Mouse (Mus musculus) kidney, adult 2 months (tissue): ENCODE measurements around the gene Cables2. TPM values are rescaled to one million over a fixed set of nuclear protein-coding genes. Genes with fewer than 3 reads are reported as not detected.
A peak's percentile ranks its signal among the peaks of the same experiment; 100 is the strongest.

Experiments used
- DNase-seq: peaks from one replicate; pipeline ENCODE4 v3.0.0; 2021
- H3K27ac ChIP-seq: fragments of 200-500 bp; 2 replicates; pipeline ENCODE4 v1.5.1; 2012; ENCODE audit warnings: low read depth, low read length, control low read depth, inconsistent platforms; ENCODE audit not compliant: insufficient read depth
- H3K27me3 ChIP-seq: fragments of 200-500 bp; replicated peaks from 2 replicates; pipeline ENCODE4 v1.6.1; 2012; ENCODE audit warnings: mild to moderate bottlenecking, moderate library complexity, low read length, inconsistent platforms; ENCODE audit not compliant: control insufficient read depth, insufficient read depth
- H3K36me3 ChIP-seq: fragments of 200-500 bp; 2 replicates; pipeline ENCODE4 v1.6.1; 2012; ENCODE audit warnings: mild to moderate bottlenecking, moderate library complexity, low read length, inconsistent platforms; ENCODE audit not compliant: control insufficient read depth, insufficient read depth
- H3K4me1 ChIP-seq: fragments of 200-500 bp; 2 replicates; pipeline ENCODE4 v1.6.1; 2011; ENCODE audit warnings: low read length; ENCODE audit not compliant: control insufficient read depth, insufficient read depth
- H3K4me3 ChIP-seq: fragments of 200-500 bp; 2 replicates; pipeline ENCODE4 v1.5.1; 2011; ENCODE audit warnings: mild to moderate bottlenecking, low read depth, low read length, control low read depth; ENCODE audit not compliant: insufficient read depth
- CTCF ChIP-seq: fragments of 200-500 bp; conservative IDR thresholded peaks from 2 replicates; pipeline ENCODE4 v1.5.1; 2011; ENCODE audit warnings: low read depth, mild to moderate bottlenecking, control low read depth, low read length, moderate library complexity, mixed read lengths; ENCODE audit not compliant: insufficient read depth, insufficient read length
- POLR2A ChIP-seq: fragments of 200-500 bp; IDR thresholded peaks from one replicate; pipeline ENCODE4 v1.6.1; 2011; ENCODE audit warnings: low read depth, low read length, control low read depth
- WGBS: fragments of 180-500 bp; shearing (Covaris S2); methylation state at CpG from one replicate; pipeline ENCODE4 v1.1.7; 2018; 5-methylcytosine and 5-hydroxymethylcytosine counted together
- polyA plus RNA-seq: library from polyadenylated mRNA; depleted of rRNA; stranded (reverse); fragments of >200 nt; gene quantifications from 2 replicates; pipeline ENCODE4 v1.2.3, GENCODE M21; 2012

Gene Cables2
- polyA plus RNA-seq, 1 experiment: 18.2 TPM

- no peaks in the 10 kb centered on the region for H3K36me3 ChIP-seq
- H3K4me1 ChIP-seq: no peaks in the 10 kb centered on the region
- TF ChIP-seq POLR2A (no peak), CTCF (no peak)
- H3K4me3 ChIP-seq: no peak overlapping the region
- H3K27ac ChIP-seq: no peak overlapping the region
- no peaks in the 10 kb centered on the region for H3K27me3 ChIP-seq
- WGBS: 71% methylated on average over 2 of the region's 2 CpGs
- no peak for DNase-seq
These were observed 27.0 kb upstream of the Cables2 start for GRCm38 (mm10) chr2:180300252-180300651.

GRCm38 (mm10) chr2:180292906-180293305 lies 19.6 kb upstream of the Cables2 start:
- H3K4me3 ChIP-seq: no peak overlapping the region
- TF ChIP-seq CTCF (no peak), POLR2A (no peak)
- 69% methylated on average over 8 of the region's 8 CpGs for WGBS
- H3K27ac ChIP-seq: no peak overlapping the region
- no peaks in the 10 kb centered on the region for H3K27me3 ChIP-seq
- H3K36me3 ChIP-seq: no peaks in the 10 kb centered on the region
- H3K4me1 ChIP-seq: no peaks in the 10 kb centered on the region
- no peak for DNase-seq

DNA sequence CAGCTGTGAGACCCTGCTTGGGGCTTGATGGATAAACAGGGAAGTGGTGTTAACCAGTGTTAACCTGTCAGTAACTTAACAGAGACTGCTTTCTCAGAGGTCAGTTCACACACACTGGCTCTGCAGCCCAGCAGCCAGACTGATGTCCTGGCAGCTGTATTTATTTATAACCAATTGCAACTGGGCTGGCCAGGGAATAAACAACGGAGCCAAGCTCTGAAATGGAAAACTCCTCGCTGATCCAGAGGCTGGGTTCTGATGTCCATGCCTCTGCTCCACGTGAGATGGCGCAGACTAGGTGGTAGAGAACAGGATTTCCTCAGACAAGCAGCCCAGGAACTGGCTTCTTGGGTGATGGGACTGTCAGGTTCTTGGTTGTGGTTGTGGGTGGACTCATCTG lies 18.7 kb upstream of the Cables2 start:
- Histone ChIP-seq H3K27me3 (no peaks in the 10 kb centered on the region), H3K4me3 (no peak overlapping the region), H3K27ac (no peak overlapping the region), H3K36me3 (no peaks in the 10 kb centered on the region), H3K4me1 (no peaks in the 10 kb centered on the region)
- DNase-seq: no peak
- TF ChIP-seq POLR2A: no peak
- 47% methylated on average over 4 of the region's 4 CpGs for WGBS

DNA sequence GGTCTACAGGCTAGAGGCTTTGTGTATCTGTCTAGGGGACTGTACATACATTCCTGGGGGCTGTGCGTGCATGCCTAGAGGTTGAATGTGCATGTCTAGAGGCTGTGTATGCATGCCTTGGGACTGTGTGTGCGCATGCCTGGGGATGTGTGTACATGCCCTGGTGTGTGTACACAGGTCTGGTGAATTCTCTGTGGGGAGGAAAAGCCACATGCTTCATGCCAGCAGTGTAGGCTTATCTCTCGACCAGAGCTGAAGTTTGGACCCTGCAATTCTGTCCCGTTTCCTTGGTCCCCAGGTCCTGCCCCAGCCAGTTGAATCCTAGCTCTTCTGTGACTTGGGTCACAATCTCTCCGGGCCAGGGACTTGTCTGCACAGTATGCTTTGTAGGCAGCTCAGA lies 18.3 kb upstream of the Cables2 start:
- Histone ChIP-seq H3K4me1 (no peaks in the 10 kb centered on the region), H3K27ac (no peak overlapping the region), H3K27me3 (no peaks in the 10 kb centered on the region), H3K36me3 (no peaks in the 10 kb centered on the region), H3K4me3 (no peak overlapping the region)
- WGBS: 66% methylated on average over 5 of the region's 5 CpGs
- DNase-seq: no peak
- no peak for TF ChIP-seq CTCF
- TF ChIP-seq POLR2A: no peak

DNA sequence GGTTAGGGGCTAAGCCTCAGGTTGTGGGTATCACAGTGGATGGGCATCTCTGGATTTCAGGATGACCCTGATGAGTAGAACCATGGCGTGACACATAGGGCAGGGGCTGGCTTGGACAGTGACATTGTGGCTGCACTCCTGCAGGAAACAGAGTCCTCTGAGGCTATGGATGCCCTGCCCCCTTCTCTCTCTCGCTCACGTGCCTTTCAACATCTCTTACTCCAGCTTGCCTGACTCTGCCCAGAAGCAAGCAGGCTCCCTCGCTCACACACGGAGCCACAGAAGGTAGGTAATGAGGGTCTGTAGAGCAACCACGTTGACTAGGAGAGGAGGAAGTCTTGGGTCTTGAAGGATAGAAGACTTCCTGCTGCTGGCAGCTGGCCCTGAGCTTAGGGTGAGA lies 17.2 kb upstream of the Cables2 start:
- Histone ChIP-seq H3K4me1 (no peaks in the 10 kb centered on the region), H3K36me3 (no peaks in the 10 kb centered on the region), H3K27ac (no peak overlapping the region), H3K27me3 (no peaks in the 10 kb centered on the region), H3K4me3 (no peak overlapping the region)
- WGBS: 55% methylated on average over 6 of the region's 6 CpGs
- TF ChIP-seq POLR2A (no peak), CTCF (no peak)
- no peak for DNase-seq

- TF ChIP-seq CTCF: no peak
- TF ChIP-seq POLR2A: no peak
- peak; percentile 76 for DNase-seq
- Histone ChIP-seq H3K36me3 (no peaks in the 10 kb centered on the region), H3K27me3 (no peaks in the 10 kb centered on the region), H3K4me1 (no peaks in the 10 kb centered on the region), H3K4me3 (no peak within 1 kb of the TSS), H3K27ac (peak within 1 kb of the TSS; percentile 69)
- WGBS: 44% methylated on average over 16 of the region's 16 CpGs
These were observed 16.3 kb upstream of the Cables2 start, which contains the start of gene Rbbp8nl for GRCm38 (mm10) chr2:180289440-180290108. Gene Rbbp8nl (minus strand): TSS chr2:180289879.

GRCm38 (mm10) chr2:180288966-180289365 lies 15.7 kb upstream of the Cables2 start:
- peak overlapping the region; percentile 56 for H3K27ac ChIP-seq
- WGBS: 51% methylated on average over 11 of the region's 11 CpGs
- TF ChIP-seq POLR2A: no peak
- TF ChIP-seq CTCF: no peak

DNA sequence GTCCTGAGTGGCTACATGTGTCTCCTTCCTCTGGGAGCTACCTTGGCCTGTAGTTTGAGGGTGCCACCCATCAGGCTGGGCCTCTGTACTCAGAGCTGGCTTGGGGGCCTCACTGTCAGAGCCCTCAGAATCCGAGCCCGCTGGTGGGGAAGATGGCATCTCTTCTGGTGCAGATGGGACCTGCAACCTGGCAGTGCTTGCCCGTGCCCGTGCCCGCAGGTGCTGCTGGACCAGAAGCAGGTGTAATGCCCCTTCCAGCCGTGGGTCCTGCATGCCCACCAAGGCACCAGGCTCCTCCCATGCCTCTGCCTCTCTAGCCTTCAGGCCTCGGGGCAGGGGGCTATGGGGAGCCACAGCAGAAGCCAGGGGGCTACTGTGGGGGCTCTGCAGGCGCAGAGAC lies 6.0 kb upstream of the Cables2 start:
- TF ChIP-seq POLR2A: no peak
- no peak for TF ChIP-seq CTCF
- Histone ChIP-seq H3K36me3 (no peaks in the 10 kb centered on the region), H3K4me1 (peaks cover 3% of the 10 kb centered on the region; the same call in 1 of the 2 replicates), H3K27ac (no peak overlapping the region), H3K4me3 (no peak overlapping the region), H3K27me3 (no peaks in the 10 kb centered on the region)
- DNase-seq: no peak
- WGBS: 89% methylated on average over 8 of the region's 8 CpGs

More at GRCm38 (mm10) chr2:180288966-180289365, 15.7 kb upstream of the Cables2 start:
- Histone ChIP-seq H3K36me3 (no peaks in the 10 kb centered on the region), H3K4me3 (no peak overlapping the region), H3K27me3 (no peaks in the 10 kb centered on the region), H3K4me1 (no peaks in the 10 kb centered on the region)
- DNase-seq: no peak
